1 mouse cellular context compared by ENCODE assay signal in the genomic region with DNA sequence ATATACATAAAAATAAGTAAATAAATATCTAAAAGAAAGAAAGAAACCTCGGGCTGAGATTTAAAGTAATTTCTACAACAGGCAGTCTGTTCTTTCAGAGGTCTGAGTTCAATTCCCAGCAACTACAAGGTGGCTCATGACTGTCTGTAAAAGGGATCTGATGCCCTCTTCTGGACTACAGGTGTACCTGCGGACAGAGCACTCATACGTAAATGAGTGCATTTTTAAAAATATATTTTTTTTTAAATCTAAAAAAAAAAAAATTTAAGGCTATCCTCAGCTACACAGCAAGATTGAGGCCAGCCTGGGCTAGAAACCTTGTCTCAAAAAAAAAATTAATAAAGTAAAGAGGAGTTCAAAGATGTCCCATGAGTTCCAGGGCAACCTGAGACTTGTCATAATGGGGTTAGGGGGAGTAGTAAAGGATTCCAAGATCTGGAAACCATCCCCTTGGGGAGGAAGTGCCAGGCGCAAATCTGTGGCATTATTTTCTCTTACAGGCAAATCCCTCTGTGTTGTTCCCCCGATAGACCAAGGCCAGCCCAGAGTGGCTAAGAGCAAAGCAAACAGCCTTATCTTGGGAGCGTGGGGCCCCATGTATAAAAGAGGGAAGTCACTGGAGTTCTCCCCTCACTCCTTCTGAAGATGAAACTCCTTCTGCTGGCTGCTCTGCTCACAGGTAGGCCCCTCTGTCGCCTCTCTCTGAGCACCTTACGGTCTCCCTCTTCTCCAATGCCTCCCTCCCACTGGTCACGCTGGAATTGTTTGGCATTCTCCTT.
TF ChIP-seq lines count a peak whose summit lies in the region.

A gene (plus strand): TSS at position 621 of the 779 bp plus-strand sequence.

TF ChIP-seq in MEL, 35 proteins besides CTCF, POLR2A, EP300 and RAD21 (continued from another document):
- TF ChIP-seq MAX (IDR thresholded peaks at IDR 0.05; ENCODE audit: low read length) (no peak), E2F4 (IDR thresholded peaks at IDR 0.05; ENCODE audit: borderline replicate concordance, low read depth, low read length) (no peak), CHD1 (IDR thresholded peaks at IDR 0.05; ENCODE audit: low read depth, low read length) (no peak), GATA1 (IDR thresholded peaks at IDR 0.05; ENCODE audit: low read depth, low read length) (peak; percentile 86), BHLHE40 (IDR thresholded peaks at IDR 0.05; ENCODE audit: borderline replicate concordance, low read depth, low read length) (no peak), GABPA (IDR thresholded peaks at IDR 0.05; ENCODE audit: low read depth, low read length) (no peak), NRF1 (IDR thresholded peaks at IDR 0.05; ENCODE audit: insufficient read depth, low read depth, low read length, poor library complexity, severe bottlenecking) (no peak), ZKSCAN1 (IDR thresholded peaks at IDR 0.05; ENCODE audit: low read depth, low read length) (no peak), CHD2 (IDR thresholded peaks at IDR 0.05; ENCODE audit: low read length) (no peak), KAT2A (conservative IDR thresholded peaks at IDR 0.05; ENCODE audit: low read depth, low read length) (no peak)
